9 mouse cellular contexts compared by ENCODE assay signal in the genomic region with DNA sequence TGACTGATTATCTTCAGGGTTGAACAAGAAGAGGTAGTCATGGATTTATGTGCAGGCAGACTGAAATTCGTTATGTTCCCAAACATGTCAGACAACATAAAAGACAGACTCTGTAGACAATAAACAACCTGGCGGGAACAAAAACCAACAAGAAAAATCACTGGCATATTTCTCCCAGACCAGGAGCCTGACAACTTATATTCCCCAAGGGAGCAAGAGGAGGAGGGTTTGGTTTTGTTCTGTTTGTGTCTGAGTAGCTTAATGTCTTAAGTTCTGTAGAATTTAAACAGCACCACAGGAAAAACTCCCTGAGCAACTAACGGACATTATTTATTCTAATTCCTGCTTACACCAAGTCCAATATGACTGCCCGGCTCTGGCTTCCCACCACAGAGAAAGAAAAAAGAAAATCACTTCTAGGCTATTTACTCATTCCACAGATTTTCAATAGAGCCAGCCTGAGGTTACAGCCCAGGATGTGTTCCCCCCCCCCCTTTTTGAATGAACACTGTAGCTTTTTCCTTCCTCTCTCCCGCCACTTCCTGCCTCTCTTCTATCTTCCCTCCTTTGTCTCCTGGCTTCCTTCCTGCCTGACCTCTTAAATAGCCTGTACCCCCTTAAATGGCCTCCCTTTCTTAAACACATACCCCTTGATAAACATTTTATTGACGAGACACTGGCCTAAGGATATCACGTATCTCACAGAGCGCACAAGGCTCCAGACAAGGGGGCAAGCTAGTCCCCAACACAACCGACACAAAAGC. TPM values are rescaled to one million over a fixed set of nuclear protein-coding genes. Genes with fewer than 3 reads are reported as not detected.
DNase-seq lines count a peak whose midpoint lies in the region; ATAC-seq lines count a peak whose summit lies in the region.
"Had no signal": no experiment of that assay in that cellular context is flagged by ENCODE, and none has a peak within 500 bp of the region (broad histone marks: within the 10 kb centered on the region; RNA-seq: fewer than 3 reads in every experiment).

No protein-coding gene starts in this region.

- H3K9me3 ChIP-seq in kidney, embryonic 16.5 days (ENCODE audit: low read length) = no peaks in the 10 kb centered on the region
- H3K9me3 ChIP-seq in forebrain, embryonic 12.5 days = no peaks in the 10 kb centered on the region
- no peaks in the 10 kb centered on the region for H3K9me3 ChIP-seq in intestine, embryonic 15.5 days
- no peaks in the 10 kb centered on the region for H3K9me3 ChIP-seq in neural tube, embryonic 14.5 days (ENCODE audit: control insufficient read depth, low read length)
- H3K9me3 ChIP-seq: G1E had no signal

- ATAC-seq in kidney, embryonic 16.5 days (ENCODE audit: low FRiP score, low TSS enrichment) = no peak; the same call in 1 of the 2 replicates
- no peak for ATAC-seq in forebrain, embryonic 12.5 days (ENCODE audit: low FRiP score)
- 0 out of 2 replicates have a peak, but pooled peaks have one; percentile 17 for ATAC-seq in intestine, embryonic 15.5 days
- ATAC-seq in neural tube, embryonic 14.5 days (ENCODE audit: low read depth) = no peak

- DNase-seq in kidney, adult 8-10 months = no peak
- no peak for DNase-seq in adrenal gland, adult (ENCODE audit: inconsistent age in 2 of 2, low spot score in 1 of 2)
- DNase-seq in ovary, adult 18-20 months (ENCODE audit: low spot score) = no peak

- H3K27ac ChIP-seq in kidney, embryonic 16.5 days (ENCODE audit: low read length) = peak overlapping the region; percentile 87
- H3K27ac ChIP-seq in forebrain, embryonic 12.5 days = peak overlapping the region; percentile 81
- peak overlapping the region; percentile 73 for H3K27ac ChIP-seq in intestine, embryonic 15.5 days
- peak overlapping the region; percentile 49; the same call in 1 of the 2 replicates for H3K27ac ChIP-seq in neural tube, embryonic 14.5 days (ENCODE audit: low read depth, low read length)

- peaks cover 51% of the 10 kb centered on the region for H3K4me1 ChIP-seq in kidney, embryonic 16.5 days (ENCODE audit: insufficient read depth, low read length)
- peaks cover 52% of the 10 kb centered on the region for H3K4me1 ChIP-seq in forebrain, embryonic 12.5 days
- peaks cover 21% of the 10 kb centered on the region for H3K4me1 ChIP-seq in intestine, embryonic 15.5 days (replicated peaks)
- H3K4me1 ChIP-seq in neural tube, embryonic 14.5 days (ENCODE audit: control insufficient read depth, insufficient read depth, low read length) = peaks cover 30% of the 10 kb centered on the region

- no peak overlapping the region for H3K4me3 ChIP-seq in kidney, embryonic 16.5 days (ENCODE audit: low read length)
- H3K4me3 ChIP-seq in forebrain, embryonic 12.5 days (replicated peaks) = no peak overlapping the region
- no peak overlapping the region for H3K4me3 ChIP-seq in intestine, embryonic 15.5 days (replicated peaks)
- no peak overlapping the region for H3K4me3 ChIP-seq in neural tube, embryonic 14.5 days (ENCODE audit: low read depth, low read length)

- H3K36me3 ChIP-seq in kidney, embryonic 16.5 days (ENCODE audit: insufficient read depth, low read length) = no peaks in the 10 kb centered on the region
- H3K36me3 ChIP-seq in forebrain, embryonic 12.5 days (replicated peaks) = no peaks in the 10 kb centered on the region; the same call in 1 of the 2 replicates
- H3K36me3 ChIP-seq in intestine, embryonic 15.5 days = no peaks in the 10 kb centered on the region
- H3K36me3 ChIP-seq in neural tube, embryonic 14.5 days (ENCODE audit: control insufficient read depth, insufficient read depth, low read length) = no peaks in the 10 kb centered on the region

- no peak overlapping the region for H3K4me2 ChIP-seq in kidney, embryonic 16.5 days (replicated peaks; ENCODE audit: low read depth, low read length)
- no peak overlapping the region for H3K4me2 ChIP-seq in forebrain, embryonic 12.5 days
- no peak overlapping the region for H3K4me2 ChIP-seq in intestine, embryonic 15.5 days (replicated peaks)
- H3K4me2 ChIP-seq in neural tube, embryonic 14.5 days (ENCODE audit: low read depth, low read length) = no peak overlapping the region

- WGBS in kidney, embryonic 16.5 days = 34% methylated on average over 9 of the region's 9 CpGs
- WGBS in forebrain, embryonic 12.5 days = 47% methylated on average over 9 of the region's 9 CpGs
- WGBS in intestine, embryonic 15.5 days = 43% methylated on average over 9 of the region's 9 CpGs
- 29% methylated on average over 9 of the region's 9 CpGs for WGBS in neural tube, embryonic 14.5 days

- no peak overlapping the region; the same call in 1 of the 2 replicates for H3K9ac ChIP-seq in kidney, embryonic 16.5 days (replicated peaks; ENCODE audit: low read length)
- H3K9ac ChIP-seq in forebrain, embryonic 12.5 days = no peak overlapping the region
- H3K9ac ChIP-seq in intestine, embryonic 15.5 days = no peak overlapping the region
- no peak overlapping the region for H3K9ac ChIP-seq in neural tube, embryonic 14.5 days (replicated peaks; ENCODE audit: low read depth, low read length)

- H3K27me3 ChIP-seq in kidney, embryonic 16.5 days (ENCODE audit: insufficient read depth, low read length) = no peaks in the 10 kb centered on the region
- H3K27me3 ChIP-seq in forebrain, embryonic 12.5 days = no peaks in the 10 kb centered on the region
- H3K27me3 ChIP-seq in intestine, embryonic 15.5 days (replicated peaks) = no peaks in the 10 kb centered on the region
- H3K27me3 ChIP-seq in neural tube, embryonic 14.5 days (ENCODE audit: control insufficient read depth, insufficient read depth, low read length) = no peaks in the 10 kb centered on the region

RNA-seq across cellular contexts. Expression of a gene that starts 13.6 kb away (rescaled TPM):
- polyA plus RNA-seq in kidney, embryonic 16.5 days (2015; fragmentation: Nextera tagmentation; extraction: Ambion mirVana) = 1.8 and 2.4 TPM in 2 replicates
- polyA plus RNA-seq in forebrain, embryonic 12.5 days (2016; fragmentation: Nextera tagmentation; extraction: Ambion mirVana) = 0.24 TPM in 1 of 2 replicates, not detected in the other
- 266 and 631 TPM in 2 replicates for polyA plus RNA-seq in intestine, embryonic 15.5 days (2015; fragmentation: Nextera tagmentation; extraction: Ambion mirVana)
- 0.37 and 0.50 TPM in 2 replicates for polyA plus RNA-seq in neural tube, embryonic 14.5 days (2014; fragmentation: Nextera tagmentation; extraction: Ambion mirVana)
- polyA plus RNA-seq: cortical plate, adult 2 months; G1E had no signal

RNA-seq across cellular contexts. Expression of a gene that starts 40.9 kb away (rescaled TPM):
- 20.6 and 21.6 TPM in 2 replicates for polyA plus RNA-seq in kidney, embryonic 16.5 days (2015; fragmentation: Nextera tagmentation; extraction: Ambion mirVana)
- 23.3 and 25.1 TPM in 2 replicates for polyA plus RNA-seq in forebrain, embryonic 12.5 days (2016; fragmentation: Nextera tagmentation; extraction: Ambion mirVana)
- polyA plus RNA-seq in intestine, embryonic 15.5 days (2015; fragmentation: Nextera tagmentation; extraction: Ambion mirVana) = 9.4 and 9.9 TPM in 2 replicates
- polyA plus RNA-seq in neural tube, embryonic 14.5 days (2014; fragmentation: Nextera tagmentation; extraction: Ambion mirVana) = 12.1 and 12.6 TPM in 2 replicates

RNA-seq across cellular contexts. Expression of a gene that starts 41.8 kb away (rescaled TPM):
- polyA plus RNA-seq in kidney, embryonic 16.5 days (2015; fragmentation: Nextera tagmentation; extraction: Ambion mirVana) = 0.64 and 0.66 TPM in 2 replicates
- polyA plus RNA-seq in forebrain, embryonic 12.5 days (2016; fragmentation: Nextera tagmentation; extraction: Ambion mirVana) = 0.21 and 0.24 TPM in 2 replicates
- polyA plus RNA-seq in intestine, embryonic 15.5 days (2015; fragmentation: Nextera tagmentation; extraction: Ambion mirVana) = 0.25 TPM in 2 replicates
- not detected in 2 replicates for polyA plus RNA-seq in neural tube, embryonic 14.5 days (2014; fragmentation: Nextera tagmentation; extraction: Ambion mirVana)
- polyA plus RNA-seq: G1E had no signal

Comparison
In these comparisons a context has a peak if more than half of its experiments do, and no peak if none do; other contexts are left out.
1. RNA of a gene that starts 13.6 kb away (polyA plus RNA-seq): 266 to 631 TPM in intestine, embryonic 15.5 days; 1.8 to 2.4 TPM in kidney, embryonic 16.5 days, 0.37 to 0.50 TPM in neural tube, embryonic 14.5 days and 0.24 TPM in forebrain, embryonic 12.5 days; every median in the first group is over 10 times any median in the second.
2. Peak in every context shown above with its lines, with median percentiles within 50 percentile points of each other: H3K27ac ChIP-seq.